Mouse (Mus musculus): ENCODE measurements at regions not wholly inside any gene's neighbourhood (a gene's known extent, or its start where the extent isn't known, plus 50 kb on each side); places are given as distances from the start of the nearest gene placed in this dataset.
A peak's percentile ranks its signal among the peaks of the same experiment; 100 is the strongest.

DNA sequence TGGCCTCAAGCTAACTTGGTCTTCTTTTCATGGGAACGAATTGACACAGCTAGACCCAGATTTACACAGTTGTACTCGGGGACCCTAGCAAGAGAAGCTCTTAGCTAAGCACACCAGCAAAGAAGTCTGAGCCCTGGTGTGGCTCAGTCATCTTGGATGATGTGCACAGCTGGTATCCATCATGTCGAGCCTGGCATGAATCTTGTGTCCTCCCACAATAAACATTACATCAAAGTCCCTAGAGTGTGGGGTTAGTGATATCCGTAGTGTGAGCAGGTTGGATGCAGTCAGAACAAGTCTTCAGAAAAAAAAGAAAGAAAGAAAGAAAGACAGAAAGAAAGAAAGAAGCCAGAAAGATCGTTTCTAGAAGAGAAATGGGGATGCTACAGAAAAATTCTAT lies 52.1 kb upstream of the Hmcn1 start:
- Histone ChIP-seq H3K36me3 (no peaks in the 10 kb centered on the region), H3K27me3 (no peaks in the 10 kb centered on the region), H3K4me3 (no peak overlapping the region), H3K27ac (no peak overlapping the region), H3K4me1 (peaks cover 15% of the 10 kb centered on the region), H3K9me3 (no peaks in the 10 kb centered on the region), H3K4me2 (0 out of 2 replicates have a peak overlapping the region, but pooled peaks have one; percentile 11), H3K9ac (no peak overlapping the region)
- ATAC-seq (ENCODE audit: borderline replicate concordance, extremely low read depth, low FRiP score, low TSS enrichment) = peak; percentile 68; the same call in 1 of the 2 replicates
- 30% methylated on average over 5 of the region's 5 CpGs for WGBS

DNA sequence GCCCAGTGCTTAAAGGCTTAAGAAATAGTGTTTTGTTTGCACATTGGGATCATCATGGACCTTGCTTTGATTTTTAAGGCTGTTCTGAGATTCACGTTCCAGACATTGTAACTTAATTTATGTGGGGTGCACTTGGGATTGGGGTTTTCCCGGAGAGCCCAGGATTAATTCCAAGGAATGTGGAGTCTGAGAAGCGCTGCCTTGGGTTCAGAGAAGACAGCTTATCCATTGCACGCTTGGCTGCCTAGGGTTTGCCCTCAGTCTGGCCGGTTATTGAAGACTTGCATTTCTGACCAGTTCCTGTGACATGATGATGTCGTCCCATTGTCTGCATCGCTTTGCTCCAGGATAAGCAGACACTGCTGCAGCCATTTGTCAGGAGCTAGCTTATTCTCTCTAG lies 53.4 kb upstream of the Hmcn1 start:
- no peak for ATAC-seq (ENCODE audit: borderline replicate concordance, extremely low read depth, low FRiP score, low TSS enrichment)
- no peak overlapping the region for H3K27ac ChIP-seq
- no peaks in the 10 kb centered on the region for H3K9me3 ChIP-seq
- H3K4me1 ChIP-seq = peaks cover 15% of the 10 kb centered on the region
- no peak overlapping the region for H3K4me3 ChIP-seq
- no peaks in the 10 kb centered on the region for H3K27me3 ChIP-seq
- no peak overlapping the region for H3K4me2 ChIP-seq
- H3K9ac ChIP-seq = no peak overlapping the region
- no peaks in the 10 kb centered on the region for H3K36me3 ChIP-seq
- 36% methylated on average over 7 of the region's 7 CpGs for whole genome bisulfite sequencing

DNA sequence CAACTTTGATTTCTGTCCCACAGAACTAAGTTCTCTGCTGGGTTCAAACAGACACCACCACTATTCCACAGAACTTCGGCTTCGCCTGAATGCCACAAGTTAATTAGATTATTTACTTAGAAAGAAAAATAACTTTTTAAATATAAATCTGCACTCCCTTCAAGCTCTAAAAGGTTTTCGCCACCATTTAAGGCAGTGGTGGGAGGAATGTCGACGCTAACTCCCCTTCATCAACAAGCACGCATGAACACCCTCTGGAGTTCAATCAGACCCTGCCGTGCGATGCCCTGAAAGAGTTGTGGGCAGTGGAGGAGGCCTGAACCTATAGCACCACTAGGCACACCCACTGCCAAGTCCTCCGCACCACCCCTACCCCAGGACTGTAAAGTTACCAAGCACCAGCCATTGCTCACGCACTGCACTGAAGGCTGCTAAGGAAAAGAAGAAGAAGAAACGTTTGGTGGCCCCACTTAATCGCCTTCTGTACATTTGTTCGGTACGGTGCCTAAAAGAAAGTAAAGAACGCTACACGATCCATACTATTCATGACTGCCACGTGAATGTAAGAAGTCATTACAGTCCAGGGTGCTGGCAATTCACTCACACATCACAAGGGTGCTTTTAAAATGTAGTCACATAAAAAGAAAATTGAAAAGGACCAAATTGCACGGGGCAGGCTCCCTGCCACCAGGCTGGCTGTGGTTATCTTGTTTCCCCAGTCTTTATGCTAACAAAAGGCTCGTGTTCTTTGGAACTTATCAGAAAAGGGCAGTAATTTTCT lies 56.7 kb upstream of the Hmcn1 start:
- Histone ChIP-seq H3K4me2 (no peak overlapping the region), H3K9me3 (no peaks in the 10 kb centered on the region), H3K27ac (no peak overlapping the region), H3K9ac (no peak overlapping the region), H3K4me1 (peaks cover 11% of the 10 kb centered on the region), H3K27me3 (no peaks in the 10 kb centered on the region), H3K36me3 (no peaks in the 10 kb centered on the region), H3K4me3 (no peak overlapping the region)
- ATAC-seq (ENCODE audit: borderline replicate concordance, extremely low read depth, low FRiP score, low TSS enrichment) = no peak
- WGBS = 70% methylated on average over 19 of the region's 19 CpGs

DNA sequence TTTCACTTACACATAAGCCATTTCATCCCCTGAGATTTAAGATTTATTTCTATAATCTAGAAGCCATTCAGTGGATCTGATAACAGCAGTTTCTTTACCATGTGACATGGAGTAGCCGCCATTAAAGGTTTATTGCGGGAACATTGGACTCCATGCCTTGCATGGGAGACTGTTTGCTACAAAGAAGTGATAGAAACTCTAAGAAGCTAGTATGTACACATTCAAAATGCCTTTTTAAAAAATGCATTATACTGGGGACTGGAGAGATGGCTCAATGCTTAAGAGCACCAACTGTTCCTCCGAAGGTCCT lies 57.2 kb upstream of the Hmcn1 start:
- ATAC-seq (ENCODE audit: borderline replicate concordance, extremely low read depth, low FRiP score, low TSS enrichment) = no peak
- WGBS = 88% methylated on average over 3 of the region's 3 CpGs
- Histone ChIP-seq H3K4me3 (no peak overlapping the region), H3K9ac (no peak overlapping the region), H3K36me3 (no peaks in the 10 kb centered on the region), H3K27ac (no peak overlapping the region), H3K27me3 (no peaks in the 10 kb centered on the region), H3K4me2 (no peak overlapping the region), H3K9me3 (no peaks in the 10 kb centered on the region), H3K4me1 (0 out of 2 replicates have a peak, but pooled peaks cover 6% of the 10 kb centered on the region)

DNA sequence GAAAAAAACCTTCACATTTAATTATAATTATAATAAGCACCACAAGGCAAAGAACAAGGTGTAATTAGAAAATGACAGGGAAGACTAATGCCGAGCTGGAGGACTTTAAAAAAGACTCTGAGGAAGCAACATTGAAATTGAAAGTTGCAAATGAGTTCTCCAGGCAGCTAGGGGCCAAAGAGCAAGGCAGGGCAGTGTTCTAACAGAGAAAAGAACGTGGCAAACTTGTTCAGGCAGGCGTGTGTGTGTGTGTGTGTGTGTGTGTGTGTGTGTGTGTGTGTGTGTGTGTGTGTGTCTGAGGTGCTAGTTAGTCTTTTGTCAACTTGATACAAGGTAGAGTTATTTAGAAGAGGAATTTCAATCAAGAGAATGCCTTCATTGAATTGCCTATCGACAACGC lies 60.0 kb upstream of the Hmcn1 start:
- no peak overlapping the region for H3K4me3 ChIP-seq
- H3K4me1 ChIP-seq = no peaks in the 10 kb centered on the region
- no peak for ATAC-seq (ENCODE audit: borderline replicate concordance, extremely low read depth, low FRiP score, low TSS enrichment)
- no peaks in the 10 kb centered on the region for H3K27me3 ChIP-seq
- 53% methylated on average over 5 of the region's 5 CpGs for WGBS
- H3K9me3 ChIP-seq = no peaks in the 10 kb centered on the region
- H3K27ac ChIP-seq = no peak overlapping the region
- no peak overlapping the region for H3K4me2 ChIP-seq
- H3K36me3 ChIP-seq = no peaks in the 10 kb centered on the region
- no peak overlapping the region for H3K9ac ChIP-seq

DNA sequence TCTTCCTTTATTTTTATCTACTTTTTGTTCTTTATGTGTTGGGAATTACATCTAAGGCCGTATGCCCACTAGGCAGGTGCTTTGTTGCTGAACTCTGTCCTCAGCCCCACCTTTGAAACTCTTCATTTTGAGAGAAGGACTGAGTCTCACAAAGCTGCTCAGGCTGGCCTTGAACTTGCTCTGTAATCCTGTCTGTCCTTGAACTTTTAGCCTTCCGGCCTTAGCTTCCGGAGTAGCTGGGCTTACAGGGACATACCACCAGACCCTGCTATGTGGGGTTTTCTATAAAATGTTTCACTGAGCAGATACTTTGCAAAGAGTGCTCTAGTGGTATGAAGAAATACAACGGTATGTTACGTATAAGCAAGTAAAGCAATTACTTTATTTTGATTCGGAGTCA lies 62.2 kb upstream of the Hmcn1 start:
- no peak overlapping the region for H3K27ac ChIP-seq
- H3K27me3 ChIP-seq = no peaks in the 10 kb centered on the region
- H3K4me2 ChIP-seq = no peak overlapping the region
- H3K36me3 ChIP-seq = no peaks in the 10 kb centered on the region
- 83% methylated on average over 6 of the region's 6 CpGs for WGBS
- H3K9ac ChIP-seq = no peak overlapping the region
- no peaks in the 10 kb centered on the region for H3K9me3 ChIP-seq
- H3K4me3 ChIP-seq = no peak overlapping the region
- no peak for ATAC-seq (ENCODE audit: borderline replicate concordance, extremely low read depth, low FRiP score, low TSS enrichment)
- no peaks in the 10 kb centered on the region for H3K4me1 ChIP-seq

DNA sequence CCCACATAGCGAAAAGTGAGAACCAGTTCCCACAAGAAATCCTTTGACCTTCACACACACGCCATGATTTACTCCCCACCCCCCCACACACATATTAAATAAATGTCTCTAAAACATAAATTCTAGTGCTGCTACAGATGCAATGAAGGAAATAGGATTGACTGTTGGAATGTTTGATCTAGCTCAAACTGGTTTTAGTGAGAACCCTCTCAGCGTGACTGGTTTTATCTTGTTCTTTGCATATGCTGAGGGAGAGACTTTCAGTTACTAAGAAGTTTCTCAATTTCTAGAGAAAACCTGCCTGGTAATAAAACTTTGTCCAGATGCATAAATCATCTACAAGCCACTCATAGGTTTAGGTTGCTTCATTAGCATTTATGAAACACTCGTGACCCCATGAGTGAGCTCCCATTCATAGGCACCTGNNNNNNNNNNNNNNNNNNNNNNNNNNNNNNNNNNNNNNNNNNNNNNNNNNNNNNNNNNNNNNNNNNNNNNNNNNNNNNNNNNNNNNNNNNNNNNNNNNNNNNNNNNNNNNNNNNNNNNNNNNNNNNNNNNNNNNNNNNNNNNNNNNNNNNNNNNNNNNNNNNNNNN lies 66.4 kb upstream of the Hmcn1 start:
- no peak overlapping the region for H3K4me2 ChIP-seq
- no peaks in the 10 kb centered on the region for H3K36me3 ChIP-seq
- peaks cover 10% of the 10 kb centered on the region for H3K4me1 ChIP-seq
- no peaks in the 10 kb centered on the region for H3K9me3 ChIP-seq
- no peak overlapping the region for H3K27ac ChIP-seq
- no peaks in the 10 kb centered on the region for H3K27me3 ChIP-seq
- no peak for ATAC-seq (ENCODE audit: borderline replicate concordance, extremely low read depth, low FRiP score, low TSS enrichment)
- no peak overlapping the region for H3K4me3 ChIP-seq
- 74% methylated on average over 4 of the region's 4 CpGs for WGBS
- H3K9ac ChIP-seq = no peak overlapping the region

DNA sequence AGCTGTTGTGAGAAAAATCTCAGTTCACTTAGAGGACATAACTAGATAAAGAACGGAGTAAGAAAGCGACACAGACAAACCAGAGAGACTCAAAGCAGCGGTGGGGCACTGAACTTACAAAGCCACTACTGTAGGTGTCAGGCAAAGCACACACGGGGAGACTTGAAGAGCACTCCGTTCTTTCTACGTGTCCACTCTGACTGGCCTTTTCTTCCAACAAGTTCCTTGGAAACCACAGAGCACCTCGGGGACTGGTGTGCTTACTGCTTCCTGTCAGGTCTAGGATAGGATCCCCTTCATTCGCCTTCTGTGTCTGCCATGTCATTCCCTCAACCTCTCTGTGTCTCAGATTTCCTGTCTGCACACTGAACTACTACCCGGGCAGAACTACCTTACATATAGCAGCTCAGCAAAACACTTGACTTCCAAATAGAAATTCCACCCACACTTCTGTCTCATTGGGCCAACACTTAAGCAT lies 71.9 kb upstream of the Hmcn1 start:
- WGBS = 42% methylated on average over 9 of the region's 9 CpGs
- peak overlapping the region; percentile 41 for H3K27ac ChIP-seq
- no peak for ATAC-seq (ENCODE audit: borderline replicate concordance, extremely low read depth, low FRiP score, low TSS enrichment)

DNA sequence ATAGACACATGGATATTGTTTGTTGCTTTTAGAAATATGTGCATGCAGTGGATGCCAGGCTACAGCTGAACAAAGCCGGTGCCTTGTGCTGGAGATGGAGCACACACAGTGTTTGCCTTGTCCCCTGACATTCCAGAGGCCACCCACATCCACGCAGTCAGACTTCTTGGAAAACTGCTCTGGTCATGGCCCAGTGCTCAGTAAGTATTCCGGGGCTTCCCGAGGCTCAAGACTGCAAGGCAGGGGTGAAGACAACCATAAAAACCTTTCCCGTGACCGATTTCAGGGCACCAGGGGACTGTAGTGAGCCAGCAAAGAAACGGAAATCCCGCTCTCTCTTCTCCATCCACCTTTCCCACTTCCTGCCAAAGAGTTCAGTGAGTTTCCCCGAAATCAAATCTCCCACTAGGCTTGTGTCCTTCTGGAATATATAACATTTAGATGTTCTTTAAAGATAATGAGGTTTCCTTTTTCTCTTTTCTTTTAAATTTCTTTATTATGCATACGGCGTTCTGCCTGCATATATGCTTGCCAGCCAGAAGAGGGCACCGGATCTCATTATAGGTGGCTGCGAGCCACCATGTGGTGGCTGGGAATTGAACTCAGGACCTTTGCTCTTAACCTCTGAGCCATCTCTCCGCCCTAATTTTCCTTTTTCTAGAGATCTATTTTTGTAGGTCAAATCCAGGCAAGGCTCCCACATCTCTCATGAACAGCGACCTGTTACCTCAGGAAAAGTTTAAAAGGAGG lies 73.3 kb upstream of the Hmcn1 start:
- Histone ChIP-seq H3K9me3 (no peaks in the 10 kb centered on the region), H3K27me3 (no peaks in the 10 kb centered on the region), H3K4me2 (no peak overlapping the region), H3K36me3 (no peaks in the 10 kb centered on the region), H3K27ac (no peak overlapping the region), H3K9ac (no peak overlapping the region), H3K4me3 (no peak overlapping the region), H3K4me1 (peaks cover 18% of the 10 kb centered on the region)
- ATAC-seq (ENCODE audit: borderline replicate concordance, extremely low read depth, low FRiP score, low TSS enrichment) = no peak
- 71% methylated on average over 15 of the region's 15 CpGs for WGBS

More for the DNA sequence above, 71.9 kb upstream of the Hmcn1 start:
- Histone ChIP-seq H3K4me1 (peaks cover 18% of the 10 kb centered on the region), H3K9ac (no peak overlapping the region), H3K4me2 (peak overlapping the region; percentile 8; the same call in 1 of the 2 replicates), H3K36me3 (no peaks in the 10 kb centered on the region), H3K4me3 (no peak overlapping the region), H3K9me3 (no peaks in the 10 kb centered on the region), H3K27me3 (no peaks in the 10 kb centered on the region)

DNA sequence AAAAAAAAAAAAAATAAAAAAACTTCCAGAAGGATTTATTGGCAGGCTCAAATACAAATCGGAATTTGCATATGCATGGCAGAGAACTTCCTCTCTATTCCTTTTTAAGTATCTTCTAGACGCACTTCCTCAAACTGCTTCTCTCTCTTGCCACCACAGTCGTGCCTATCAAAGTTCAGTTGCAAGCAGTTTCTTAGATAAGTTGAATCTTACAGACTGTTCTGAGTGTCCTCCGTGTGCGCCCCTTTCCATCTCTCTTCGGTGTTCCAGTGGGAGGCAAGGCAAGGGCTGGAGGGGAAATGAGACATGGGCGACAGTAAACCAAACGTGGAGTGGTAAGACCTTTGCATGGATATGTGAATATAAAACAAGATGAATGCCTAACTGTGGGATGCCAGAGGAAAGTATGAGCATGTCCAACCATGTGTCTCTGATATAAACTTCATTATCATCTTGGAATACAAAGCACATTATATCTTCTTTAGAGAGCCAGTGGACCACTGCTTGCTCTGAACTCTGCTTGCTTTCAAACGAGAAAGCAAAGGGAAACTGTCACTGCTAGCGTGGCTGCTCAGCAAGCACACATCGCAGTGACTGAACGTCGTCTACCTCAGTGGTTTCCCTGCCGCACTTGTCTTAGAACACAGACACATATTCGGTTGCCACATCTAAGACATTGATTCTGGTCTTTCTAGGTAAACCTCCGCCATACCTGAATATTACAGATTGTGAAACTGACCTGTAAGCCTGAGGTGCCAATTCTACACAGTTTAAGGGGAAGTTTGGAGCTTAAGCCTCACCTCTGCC lies 81.5 kb upstream of the Hmcn1 start:
- Histone ChIP-seq H3K27ac (no peak overlapping the region), H3K4me3 (no peak overlapping the region), H3K36me3 (no peaks in the 10 kb centered on the region), H3K27me3 (no peaks in the 10 kb centered on the region), H3K4me2 (no peak overlapping the region), H3K4me1 (no peaks in the 10 kb centered on the region), H3K9ac (no peak overlapping the region), H3K9me3 (no peaks in the 10 kb centered on the region)
- ATAC-seq (ENCODE audit: borderline replicate concordance, extremely low read depth, low FRiP score, low TSS enrichment) = no peak
- WGBS = 81% methylated on average over 16 of the region's 16 CpGs

DNA sequence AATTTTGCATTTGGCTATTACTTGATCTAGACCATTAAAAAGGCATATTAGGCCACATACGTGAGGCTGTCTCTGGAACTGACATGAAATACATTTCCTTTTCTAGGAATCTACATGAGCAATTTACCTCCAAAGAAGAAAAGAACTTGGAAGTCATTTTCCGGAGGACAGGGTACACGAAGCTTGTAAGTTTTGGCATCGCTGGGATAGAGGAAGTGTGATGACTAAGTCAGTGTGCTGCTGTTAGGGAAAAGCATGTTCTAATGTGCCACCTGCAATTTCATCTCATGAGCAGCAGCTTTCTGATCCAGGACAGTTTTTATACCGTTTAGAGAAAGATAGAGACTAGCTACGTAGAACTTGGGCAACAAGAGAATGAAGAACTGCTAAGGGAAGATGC lies 82.3 kb upstream of the Hmcn1 start:
- H3K27me3 ChIP-seq = no peaks in the 10 kb centered on the region
- no peak for ATAC-seq (ENCODE audit: borderline replicate concordance, extremely low read depth, low FRiP score, low TSS enrichment)
- H3K27ac ChIP-seq = no peak overlapping the region
- WGBS = 75% methylated on average over 6 of the region's 6 CpGs
- H3K4me1 ChIP-seq = 0 out of 2 replicates have a peak, but pooled peaks cover 2% of the 10 kb centered on the region
- H3K9ac ChIP-seq = no peak overlapping the region
- no peaks in the 10 kb centered on the region for H3K9me3 ChIP-seq
- no peak overlapping the region for H3K4me3 ChIP-seq
- H3K36me3 ChIP-seq = no peaks in the 10 kb centered on the region
- no peak overlapping the region for H3K4me2 ChIP-seq
